Mouse (Mus musculus) liver, embryonic 14.5 days (tissue): ENCODE results near the gene 4930426L09Rik.

Experiments
- CTCF ChIP-seq: IDR thresholded peaks from 2 replicates; pipeline ENCODE4 v1.5.1; 2016; ENCODE audit warnings: antibody characterized with exemption, low read depth, control low read depth
- EP300 ChIP-seq: IDR thresholded peaks from 2 replicates; pipeline ENCODE4 v1.6.1; 2016; ENCODE audit warnings: antibody characterized with exemption, low read depth

DNA sequence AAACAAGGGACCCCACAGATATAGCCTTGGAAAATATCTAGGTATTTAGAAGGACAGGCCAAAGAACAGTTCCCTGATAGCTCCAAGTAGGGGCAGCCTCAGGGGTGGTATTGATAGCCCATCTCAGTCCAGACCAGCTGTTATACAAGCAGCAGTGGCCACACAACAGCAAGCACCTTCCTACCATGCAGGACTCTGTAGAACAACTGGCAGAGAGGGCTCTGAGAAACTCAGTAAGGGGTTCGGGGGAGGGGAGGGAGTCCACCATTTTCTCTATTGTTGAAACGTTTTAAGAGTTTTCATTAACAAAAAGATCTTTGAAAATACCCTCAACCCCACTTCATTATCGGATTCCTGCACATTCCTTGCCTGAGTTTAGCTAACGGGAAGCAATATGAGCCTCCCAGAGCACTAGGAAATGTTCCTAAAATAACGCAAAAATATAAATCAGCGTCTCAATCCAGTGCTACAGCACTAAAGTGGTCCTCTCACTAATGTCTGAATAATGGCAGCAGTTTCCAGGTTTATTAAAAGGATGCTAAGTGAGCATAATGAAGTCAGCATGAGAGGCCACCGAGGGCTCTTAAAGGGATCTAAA is 37.7 kb upstream of the 4930426L09Rik start:
- TF ChIP-seq CTCF = no peak
- no peak for TF ChIP-seq EP300
